ENCODE assay signal across 15 mouse cellular contexts in genomic region chr7:107341519-107342190, GRCm38 (mm10). TPM values are rescaled to one million over a fixed set of nuclear protein-coding genes. Genes with fewer than 3 reads are reported as not detected.
A peak's percentile ranks its signal among the peaks of the same experiment; 100 is the strongest.
DNase-seq lines count a peak whose midpoint lies in the region; ATAC-seq lines count a peak whose summit lies in the region.
"Had no signal": no experiment of that assay in that cellular context is flagged by ENCODE, and none has a peak within 500 bp of the region (broad histone marks: within the 10 kb centered on the region; RNA-seq: fewer than 3 reads in every experiment).

No protein-coding gene starts in this region.

- DNase-seq in hindbrain, embryonic 11.5 days (ENCODE audit: low spot score) = no peak
- DNase-seq in right cerebral cortex, postnatal 10 days (ENCODE audit: low spot score in 2 of 2) = peak; percentile 22 to 23
- DNase-seq in right cerebral cortex, adult 18-20 months = no peak
- peak; percentile 22 for DNase-seq in lung, postnatal 14 days
- no peak for DNase-seq in cerebellum, adult 9-11 months
- DNase-seq in gastrocnemius, postnatal 10 days = no peak
- DNase-seq: heart, postnatal 36 days; kidney, adult 9 months; layer of hippocampus, adult 9-11 months; left cerebral cortex, postnatal 4 days had no signal

- H3K4me1 ChIP-seq in hindbrain, embryonic 12.5 days = no peaks in the 10 kb centered on the region
- no peaks in the 10 kb centered on the region for H3K4me1 ChIP-seq in hindbrain, embryonic 11.5 days (replicated peaks; ENCODE audit: control insufficient read depth, insufficient read depth, low read length)

- ATAC-seq in hindbrain, embryonic 12.5 days (ENCODE audit: low FRiP score) = 0 out of 2 replicates have a peak, but pooled peaks have one; percentile 48
- ATAC-seq in hindbrain, embryonic 11.5 days (ENCODE audit: low FRiP score) = no peak
- no peak for ATAC-seq in inflammation-experienced regulatory T-cells, adult 6 months

- WGBS in hindbrain, embryonic 12.5 days = 58% methylated on average over 8 of the region's 8 CpGs
- 62% methylated on average over 8 of the region's 8 CpGs for WGBS in hindbrain, embryonic 11.5 days

- H3K9me3 ChIP-seq in hindbrain, embryonic 12.5 days (replicated peaks) = no peaks in the 10 kb centered on the region
- H3K9me3 ChIP-seq in hindbrain, embryonic 11.5 days (ENCODE audit: control insufficient read depth, low read length) = no peaks in the 10 kb centered on the region

- no peak overlapping the region for H3K4me2 ChIP-seq in hindbrain, embryonic 12.5 days (replicated peaks)
- H3K4me2 ChIP-seq in hindbrain, embryonic 11.5 days (replicated peaks; ENCODE audit: low read depth, low read length) = no peak overlapping the region

- no peak overlapping the region for H3K9ac ChIP-seq in hindbrain, embryonic 12.5 days
- no peak overlapping the region for H3K9ac ChIP-seq in hindbrain, embryonic 11.5 days (ENCODE audit: low read depth, low read length)
- H3K9ac ChIP-seq: liver, embryonic 14.5 days had no signal

- no peaks in the 10 kb centered on the region for H3K27me3 ChIP-seq in hindbrain, embryonic 12.5 days
- H3K27me3 ChIP-seq in hindbrain, embryonic 11.5 days (ENCODE audit: control insufficient read depth, insufficient read depth, low read length) = no peaks in the 10 kb centered on the region

- H3K27ac ChIP-seq in hindbrain, embryonic 12.5 days = no peak overlapping the region
- no peak overlapping the region for H3K27ac ChIP-seq in hindbrain, embryonic 11.5 days (ENCODE audit: low read depth, low read length)
- H3K27ac ChIP-seq: liver, embryonic 14.5 days had no signal

- no peak overlapping the region for H3K4me3 ChIP-seq in hindbrain, embryonic 12.5 days
- H3K4me3 ChIP-seq in hindbrain, embryonic 11.5 days (ENCODE audit: low read depth, low read length) = no peak overlapping the region

- no peaks in the 10 kb centered on the region for H3K36me3 ChIP-seq in hindbrain, embryonic 12.5 days
- no peaks in the 10 kb centered on the region for H3K36me3 ChIP-seq in hindbrain, embryonic 11.5 days (ENCODE audit: control insufficient read depth, insufficient read depth, low read length)

RNA-seq across cellular contexts. Expression of gene Syt9, which starts 28.9 kb away (rescaled TPM):
- polyA plus RNA-seq in hindbrain, embryonic 12.5 days (2016; fragmentation: Nextera tagmentation; extraction: Ambion mirVana) = 5.1 and 6.3 TPM in 2 replicates
- polyA plus RNA-seq in hindbrain, embryonic 11.5 days (2014; fragmentation: Nextera tagmentation; extraction: Ambion mirVana) = 4.4 and 4.8 TPM in 2 replicates
- polyA plus RNA-seq in inflammation-experienced regulatory T-cells, adult 6 months (2017; shearing (Covaris generic)) = not detected
- 1 to 10 TPM; 1.0 to 2.2 TPM for total RNA-seq in gastrocnemius, postnatal 10 days (2021)
- total RNA-seq: common myeloid progenitor, adult 5-6 weeks; heart, postnatal 36 days; MEL had no signal

Comparison
In these comparisons a context has a peak if more than half of its experiments do, and no peak if none do; other contexts are left out.
1. DNase-seq: peak in right cerebral cortex, postnatal 10 days (2 of 2) and lung, postnatal 14 days (single experiment); none in hindbrain, embryonic 11.5 days (single experiment), right cerebral cortex, adult 18-20 months (single experiment), cerebellum, adult 9-11 months (single experiment) and gastrocnemius, postnatal 10 days (single experiment).